Mouse (Mus musculus) G1E (cell line): ENCODE measurements around the gene Lrriq1.

ENCODE experiments used
- CTCF ChIP-seq: IDR thresholded peaks from 2 replicates; pipeline ENCODE4 v1.5.1; 2012; ENCODE audit warnings: low read depth, low read length, inconsistent platforms, mixed read lengths
- GATA2 ChIP-seq: IDR thresholded peaks from 2 replicates; pipeline ENCODE4 v1.6.1; 2012; ENCODE audit warnings: low read depth, low read length, inconsistent platforms, borderline replicate concordance
- TAL1 ChIP-seq: conservative IDR thresholded peaks from 2 replicates; pipeline ENCODE4 v1.6.1; 2012; ENCODE audit warnings: low read depth, low read length, inconsistent platforms, mixed read lengths

GRCm38 (mm10) chr10:103253842-103254803 is 18.0 kb upstream of the Lrriq1 start:
- TF ChIP-seq CTCF (no peak), GATA2 (no peak), TAL1 (no peak)
